Mouse (Mus musculus) megakaryocyte, embryonic 14.5 days (primary cell): ENCODE measurements around the gene Epha4. TPM values are rescaled to one million over a fixed set of nuclear protein-coding genes. Genes with fewer than 3 reads are reported as not detected.

Source experiments
- H3K27me3 ChIP-seq: replicated peaks from 2 replicates; pipeline ENCODE3; 2012; ENCODE audit warnings: inconsistent platforms
- H3K36me3 ChIP-seq: replicated peaks from 2 replicates; pipeline ENCODE3; 2012; ENCODE audit warnings: low read length, inconsistent platforms, mixed read lengths
- H3K4me1 ChIP-seq: 2 replicates; pipeline ENCODE4 v1.6.1; 2012; ENCODE audit warnings: inconsistent platforms
- H3K4me3 ChIP-seq: replicated peaks from 2 replicates; pipeline ENCODE3; 2012; ENCODE audit warnings: moderate library complexity, mild to moderate bottlenecking, inconsistent platforms
- H3K9me3 ChIP-seq: 2 replicates; pipeline ENCODE4 v1.6.1; 2012; ENCODE audit warnings: inconsistent platforms
- FLI1 ChIP-seq: IDR thresholded peaks from 2 replicates; pipeline ENCODE4 v1.6.1; 2012; ENCODE audit warnings: low read length, inconsistent platforms, mixed read lengths
- GATA1 ChIP-seq: IDR thresholded peaks from 3 replicates; pipeline ENCODE4 v1.6.1; 2012; ENCODE audit warnings: mixed read lengths, low read length, inconsistent platforms, borderline replicate concordance
- polyA plus RNA-seq: library from polyadenylated mRNA; stranded (reverse); fragments of >175 nt; gene quantifications from 2 replicates; pipeline ENCODE4 v1.2.3, GENCODE M21; 2012; ENCODE audit warnings: low replicate concordance; ENCODE audit not compliant: insufficient read depth

Gene Epha4
- polyA plus RNA-seq, 1 experiment: 0.09 TPM

- Histone ChIP-seq H3K4me3 (no peak overlapping the region), H3K36me3 (no peaks in the 10 kb centered on the region), H3K9me3 (0 out of 2 replicates have a peak, but pooled peaks cover 9% of the 10 kb centered on the region), H3K27me3 (no peaks in the 10 kb centered on the region), H3K4me1 (peaks cover 6% of the 10 kb centered on the region; the same call in 1 of the 2 replicates)
- no peak for TF ChIP-seq GATA1
Measured at GRCm38 (mm10) chr1:77389069-77389468, 125.8 kb downstream of the Epha4 start.

DNA sequence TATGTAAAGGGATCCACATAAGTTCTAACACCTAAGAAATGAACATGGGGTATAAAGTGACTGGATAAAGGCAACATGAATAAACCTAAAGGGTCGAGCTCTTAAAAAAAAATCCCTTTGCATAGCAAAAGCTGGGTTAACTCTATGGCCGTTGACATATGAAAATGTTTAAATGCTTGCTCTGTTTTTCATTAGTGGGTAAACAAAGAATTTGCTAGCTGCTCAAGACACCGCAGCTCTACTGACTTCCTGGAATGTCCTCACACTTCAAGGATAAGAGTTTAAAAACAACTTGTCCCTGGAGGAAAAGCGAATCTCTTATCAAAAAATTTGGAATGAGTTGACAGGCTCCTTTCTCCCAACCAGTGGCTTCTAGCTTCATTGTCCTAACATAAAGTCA is 126.3 kb downstream of the Epha4 start:
- TF ChIP-seq FLI1: no peak
- TF ChIP-seq GATA1: no peak
- no peaks in the 10 kb centered on the region for H3K36me3 ChIP-seq
- peaks cover 6% of the 10 kb centered on the region; the same call in 1 of the 2 replicates for H3K4me1 ChIP-seq
- H3K9me3 ChIP-seq: 0 out of 2 replicates have a peak, but pooled peaks cover 8% of the 10 kb centered on the region
- H3K27me3 ChIP-seq: no peaks in the 10 kb centered on the region
- no peak overlapping the region for H3K4me3 ChIP-seq

DNA sequence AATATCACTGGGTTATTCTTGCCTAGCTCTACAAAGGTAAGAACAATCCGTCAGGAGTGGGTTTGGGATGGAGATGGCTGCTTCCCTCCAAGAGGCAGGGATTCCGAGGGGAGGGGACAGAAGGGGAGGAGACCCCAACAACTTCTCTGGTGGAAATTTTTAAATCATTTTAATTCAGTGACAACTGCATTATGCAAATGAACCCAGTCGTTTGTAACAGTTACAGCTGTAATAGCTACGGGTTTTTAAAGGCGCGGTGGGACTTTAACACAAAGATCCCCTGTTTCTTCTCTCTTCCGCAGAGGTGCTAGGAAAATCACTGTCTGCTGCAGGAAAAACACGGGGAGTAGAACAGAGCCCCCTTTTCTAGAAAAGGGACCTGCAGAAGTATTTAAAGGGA is 129.3 kb downstream of the Epha4 start:
- no peaks in the 10 kb centered on the region for H3K36me3 ChIP-seq
- H3K4me3 ChIP-seq: no peak overlapping the region
- TF ChIP-seq GATA1: no peak
- TF ChIP-seq FLI1: no peak

GRCm38 (mm10) chr1:77383466-77383865 is 131.4 kb downstream of the Epha4 start:
- Histone ChIP-seq H3K27me3 (no peaks in the 10 kb centered on the region), H3K36me3 (no peaks in the 10 kb centered on the region), H3K4me1 (no peaks in the 10 kb centered on the region), H3K9me3 (peaks cover 13% of the 10 kb centered on the region), H3K4me3 (no peak overlapping the region)
- TF ChIP-seq FLI1 (no peak), GATA1 (no peak)

More for the DNA sequence above, 129.3 kb downstream of the Epha4 start:
- Histone ChIP-seq H3K9me3 (peaks cover 13% of the 10 kb centered on the region), H3K4me1 (peaks cover 6% of the 10 kb centered on the region; the same call in 1 of the 2 replicates), H3K27me3 (no peaks in the 10 kb centered on the region)

GRCm38 (mm10) chr1:77377550-77377980 is 137.3 kb downstream of the Epha4 start:
- Histone ChIP-seq H3K4me3 (no peak overlapping the region), H3K4me1 (no peaks in the 10 kb centered on the region), H3K9me3 (peaks cover 10% of the 10 kb centered on the region; the same call in 1 of the 2 replicates), H3K27me3 (no peaks in the 10 kb centered on the region), H3K36me3 (no peaks in the 10 kb centered on the region)
- TF ChIP-seq FLI1: no peak
- TF ChIP-seq GATA1: no peak

DNA sequence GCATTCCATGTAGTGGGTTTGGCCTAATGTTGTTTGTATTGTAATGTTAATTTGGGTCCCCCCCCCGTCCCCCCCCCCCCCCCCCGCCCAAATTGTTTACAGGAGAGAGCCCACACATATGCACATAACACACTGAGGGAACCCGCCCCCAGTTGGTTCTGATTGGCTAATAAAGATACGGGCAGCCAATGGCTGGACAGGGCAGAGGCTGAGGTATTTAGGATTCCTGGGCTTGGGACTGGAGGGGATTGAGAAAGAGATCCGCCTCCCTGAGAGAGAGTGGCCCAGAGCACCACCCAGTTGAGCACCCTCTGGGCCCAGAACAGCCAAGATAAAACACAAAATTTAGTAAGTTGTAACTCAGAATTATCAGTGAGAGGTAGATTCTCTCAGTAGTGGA is 140.8 kb downstream of the Epha4 start:
- Histone ChIP-seq H3K4me3 (no peak overlapping the region), H3K4me1 (peaks cover 20% of the 10 kb centered on the region), H3K27me3 (no peaks in the 10 kb centered on the region), H3K36me3 (no peaks in the 10 kb centered on the region), H3K9me3 (peaks cover 14% of the 10 kb centered on the region; the same call in 1 of the 2 replicates)
- no peak for TF ChIP-seq GATA1
- no peak for TF ChIP-seq FLI1

DNA sequence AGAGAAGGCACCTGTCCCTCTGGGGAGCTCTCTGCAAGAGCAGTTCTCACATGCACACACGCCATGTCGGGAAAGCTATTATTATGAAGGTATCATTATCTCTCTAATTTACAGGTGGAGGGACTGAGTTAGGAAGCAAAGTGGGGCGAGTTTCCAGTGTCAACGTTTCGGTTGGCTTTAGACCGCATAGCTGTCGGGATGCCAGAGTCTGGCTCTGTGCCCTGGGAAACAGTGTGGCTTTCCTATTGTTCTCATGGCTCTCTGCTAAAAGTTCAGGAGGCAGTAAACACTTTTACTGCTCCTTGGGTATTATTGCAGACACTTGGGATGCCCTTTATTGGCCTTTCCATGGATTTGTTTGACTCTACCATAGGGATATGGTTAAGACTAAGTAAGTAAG is 144.0 kb downstream of the Epha4 start:
- 0 out of 2 replicates have a peak, but pooled peaks cover 7% of the 10 kb centered on the region for H3K9me3 ChIP-seq
- no peak for TF ChIP-seq FLI1
- no peak for TF ChIP-seq GATA1
- H3K4me1 ChIP-seq: peaks cover 21% of the 10 kb centered on the region
- H3K4me3 ChIP-seq: no peak overlapping the region
- H3K36me3 ChIP-seq: no peaks in the 10 kb centered on the region
- H3K27me3 ChIP-seq: no peaks in the 10 kb centered on the region

DNA sequence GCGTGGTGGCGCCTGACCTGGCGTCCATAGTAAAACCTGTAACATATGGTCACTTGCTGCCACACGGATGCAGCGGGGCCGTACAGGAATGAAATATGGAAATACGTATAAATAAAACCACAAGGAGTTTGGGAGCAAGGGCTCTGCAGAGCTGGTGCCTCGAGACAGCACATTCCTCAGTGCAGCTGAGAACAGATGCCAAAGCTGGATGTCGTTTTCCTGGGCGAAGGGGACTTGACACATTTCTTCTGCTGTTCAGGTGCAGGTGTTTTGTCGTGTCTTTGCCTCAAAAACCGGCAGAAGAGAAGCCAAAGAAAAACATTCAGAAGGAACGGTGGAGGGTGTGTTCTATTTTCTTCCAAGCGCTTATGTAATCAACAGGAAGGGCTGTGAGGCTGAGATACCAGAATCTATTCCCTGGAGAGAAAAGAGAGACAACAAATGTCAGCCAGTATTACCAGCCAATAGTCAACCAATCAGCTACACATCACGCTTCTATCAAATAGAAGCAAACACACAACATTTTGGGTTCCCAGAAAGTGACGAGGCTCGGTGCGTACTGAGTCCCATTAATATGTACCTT is 145.5 kb downstream of the Epha4 start:
- H3K4me3 ChIP-seq: peak overlapping the region; percentile 60
- H3K27me3 ChIP-seq: no peaks in the 10 kb centered on the region

DNA sequence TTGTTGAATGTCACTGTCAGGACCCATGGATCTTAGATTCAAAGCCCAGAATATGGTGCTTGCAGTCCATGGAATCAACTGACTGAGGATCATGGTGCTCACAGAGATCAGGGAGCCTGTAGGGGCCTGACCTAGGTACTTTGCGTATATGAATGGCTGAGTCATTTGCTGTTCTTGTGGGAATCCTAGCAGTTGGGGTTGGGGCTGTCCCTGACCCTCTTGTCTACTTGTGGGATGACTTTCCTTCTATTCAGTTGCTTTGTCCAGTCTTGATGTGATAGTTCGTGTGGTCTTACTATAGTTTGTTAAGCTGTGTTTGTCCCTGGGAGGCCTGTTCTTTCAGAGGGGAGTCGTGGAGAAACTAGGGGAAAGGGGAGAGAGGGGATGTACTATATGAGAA is 149.0 kb downstream of the Epha4 start:
- H3K36me3 ChIP-seq: no peaks in the 10 kb centered on the region
- no peak overlapping the region for H3K4me3 ChIP-seq
- 0 out of 2 replicates have a peak, but pooled peaks cover 4% of the 10 kb centered on the region for H3K9me3 ChIP-seq
- no peaks in the 10 kb centered on the region for H3K27me3 ChIP-seq
- no peak for TF ChIP-seq FLI1
- no peak for TF ChIP-seq GATA1
- H3K4me1 ChIP-seq: peaks cover 18% of the 10 kb centered on the region

More for the DNA sequence above, 145.5 kb downstream of the Epha4 start:
- no peak for TF ChIP-seq FLI1
- 0 out of 2 replicates have a peak, but pooled peaks cover 4% of the 10 kb centered on the region for H3K9me3 ChIP-seq
- H3K4me1 ChIP-seq: peaks cover 24% of the 10 kb centered on the region
- H3K36me3 ChIP-seq: no peaks in the 10 kb centered on the region

DNA sequence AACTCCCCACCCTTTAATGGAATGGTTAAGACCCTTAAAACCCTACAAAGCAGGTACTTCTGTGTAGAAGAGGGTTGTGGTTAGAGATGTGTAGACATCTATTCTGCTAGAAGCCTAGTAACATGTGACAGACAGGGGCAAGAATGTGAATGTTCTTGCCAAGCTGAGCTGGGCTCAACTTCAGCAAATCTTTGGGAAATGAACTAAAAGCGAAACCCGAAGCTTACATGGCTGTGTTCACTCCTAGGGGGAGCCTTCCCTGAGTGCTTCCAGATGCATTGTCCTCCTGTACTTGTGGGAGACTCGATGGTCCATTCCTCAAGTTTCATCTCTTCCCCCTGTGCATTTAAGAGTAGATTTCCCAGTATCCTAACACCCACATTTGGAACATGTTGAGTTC is 150.3 kb downstream of the Epha4 start:
- H3K4me3 ChIP-seq: no peak overlapping the region
- H3K36me3 ChIP-seq: no peaks in the 10 kb centered on the region
- no peaks in the 10 kb centered on the region for H3K27me3 ChIP-seq
- peaks cover 10% of the 10 kb centered on the region for H3K4me1 ChIP-seq
- no peaks in the 10 kb centered on the region for H3K9me3 ChIP-seq
- no peak for TF ChIP-seq FLI1
- no peak for TF ChIP-seq GATA1
